Mouse (Mus musculus) liver, embryonic 12.5 days (tissue): ENCODE results near the gene Mecom. TPM values are rescaled to one million over a fixed set of nuclear protein-coding genes. Genes with fewer than 3 reads are reported as not detected.

Source experiments
- ATAC-seq: fragments of 200-750 bp; cut with Nextera tagmentation; 2 replicates; pipeline ENCODE4 v1.8.0; 2017; ENCODE audit warnings: moderate number of reproducible peaks, mild to moderate bottlenecking, moderate library complexity
- H3K27ac ChIP-seq: fragments of 300-500 bp; sonication (generic); 2 replicates; pipeline ENCODE4 v1.5.1; 2016; ENCODE audit warnings: mild to moderate bottlenecking
- H3K27me3 ChIP-seq: fragments of 300-500 bp; sonication (generic); replicated peaks from 2 replicates; pipeline ENCODE4 v1.6.1; 2016; ENCODE audit warnings: mild to moderate bottlenecking, moderate library complexity
- H3K36me3 ChIP-seq: fragments of 300-500 bp; sonication (generic); 2 replicates; pipeline ENCODE4 v1.6.1; 2016; ENCODE audit warnings: mild to moderate bottlenecking, moderate library complexity
- H3K4me1 ChIP-seq: fragments of 300-500 bp; sonication (generic); 2 replicates; pipeline ENCODE4 v1.6.1; 2016
- H3K4me2 ChIP-seq: fragments of 300-500 bp; sonication (generic); 2 replicates; pipeline ENCODE4 v1.6.1; 2016; ENCODE audit warnings: mild to moderate bottlenecking, moderate library complexity
- H3K4me3 ChIP-seq: fragments of 300-500 bp; sonication (generic); 2 replicates; pipeline ENCODE4 v1.5.1; 2016; ENCODE audit warnings: mild to moderate bottlenecking, moderate library complexity
- H3K9ac ChIP-seq: fragments of 300-500 bp; sonication (generic); 2 replicates; pipeline ENCODE4 v1.6.1; 2016; ENCODE audit warnings: mild to moderate bottlenecking, moderate library complexity
- H3K9me3 ChIP-seq: fragments of 300-500 bp; sonication (generic); replicated peaks from 2 replicates; pipeline ENCODE4 v1.6.1; 2016; ENCODE audit warnings: mild to moderate bottlenecking, moderate library complexity
- WGBS: fragments of 180-500 bp; shearing (Covaris S2); methylation state at CpG from one replicate; pipeline ENCODE4 v1.1.7; 2016; ENCODE audit not compliant: insufficient replicate concordance; 5-methylcytosine and 5-hydroxymethylcytosine counted together
- polyA plus RNA-seq: library from polyadenylated mRNA; unstranded; fragments of >200 nt; fragmentation: Nextera tagmentation; extraction: Ambion mirVana; gene quantifications from 2 replicates; pipeline ENCODE4 v1.2.1, GENCODE M21; 2016

Gene Mecom
- polyA plus RNA-seq, 1 experiment from 2014 or later = 1.8 TPM

DNA sequence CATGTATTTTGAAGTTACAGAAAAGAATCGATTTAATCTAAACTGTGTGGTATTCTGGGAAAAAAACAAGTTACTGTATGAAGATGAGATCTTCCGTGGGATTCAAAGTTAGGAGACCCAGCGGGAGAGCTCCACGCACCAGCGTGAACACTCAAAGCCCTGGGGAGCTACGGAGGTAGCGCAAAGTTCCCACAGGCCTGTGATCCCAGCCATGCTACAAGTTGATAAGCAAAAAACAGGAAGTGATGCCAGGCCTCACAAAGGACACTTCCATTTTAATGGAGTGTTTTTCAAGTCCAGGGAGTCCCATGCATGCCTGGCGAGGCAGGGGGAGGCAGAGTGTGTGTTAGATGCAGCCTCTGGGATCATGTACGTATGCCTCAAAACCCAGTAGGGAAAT is 464.5 kb downstream of the Mecom start:
- Histone ChIP-seq H3K27ac (no peak overlapping the region), H3K9me3 (no peaks in the 10 kb centered on the region), H3K27me3 (no peaks in the 10 kb centered on the region), H3K36me3 (no peaks in the 10 kb centered on the region), H3K4me2 (no peak overlapping the region), H3K4me3 (no peak overlapping the region), H3K9ac (no peak overlapping the region), H3K4me1 (no peaks in the 10 kb centered on the region)
- ATAC-seq = no peak
- 47% methylated on average over 9 of the region's 9 CpGs for WGBS

- Histone ChIP-seq H3K27ac (no peak overlapping the region), H3K4me3 (no peak overlapping the region), H3K4me2 (no peak overlapping the region), H3K9me3 (no peaks in the 10 kb centered on the region), H3K27me3 (no peaks in the 10 kb centered on the region), H3K4me1 (no peaks in the 10 kb centered on the region), H3K9ac (no peak overlapping the region), H3K36me3 (no peaks in the 10 kb centered on the region)
- ATAC-seq = no peak
- 75% methylated on average over 7 of the region's 7 CpGs for WGBS
Observed at GRCm38 (mm10) chr3:30080827-30081226, 467.0 kb downstream of the Mecom start.

DNA sequence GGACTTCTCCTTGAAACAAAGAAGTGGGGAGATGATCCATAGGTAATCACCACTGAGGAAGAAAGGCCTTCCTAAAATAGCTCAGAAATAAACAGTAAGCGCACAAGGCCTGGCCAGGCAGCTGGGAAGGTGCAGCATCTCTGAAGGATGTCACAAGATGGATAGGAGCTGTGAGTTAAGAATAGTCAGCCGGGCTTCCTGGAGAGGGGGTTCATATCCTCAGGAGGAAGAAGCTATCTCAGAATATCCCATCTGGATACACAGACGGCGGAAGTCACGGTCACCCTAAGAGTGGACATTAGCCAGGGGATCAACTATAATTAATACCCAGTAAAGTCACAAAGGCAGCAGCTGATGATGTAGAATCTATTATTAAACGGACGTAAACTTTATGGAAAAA is 471.3 kb downstream of the Mecom start:
- Histone ChIP-seq H3K4me2 (no peak overlapping the region), H3K27me3 (no peaks in the 10 kb centered on the region), H3K4me1 (no peaks in the 10 kb centered on the region), H3K9ac (no peak overlapping the region), H3K4me3 (no peak overlapping the region), H3K27ac (no peak overlapping the region), H3K36me3 (no peaks in the 10 kb centered on the region), H3K9me3 (no peaks in the 10 kb centered on the region)
- 75% methylated on average over 7 of the region's 7 CpGs for WGBS
- no peak for ATAC-seq

GRCm38 (mm10) chr3:30071271-30071670 is 476.5 kb downstream of the Mecom start:
- H3K27ac ChIP-seq = no peak overlapping the region
- no peaks in the 10 kb centered on the region for H3K4me1 ChIP-seq
- H3K4me3 ChIP-seq = no peak overlapping the region
- H3K9me3 ChIP-seq = no peaks in the 10 kb centered on the region
- H3K36me3 ChIP-seq = no peaks in the 10 kb centered on the region
- no peak overlapping the region for H3K9ac ChIP-seq
- ATAC-seq = no peak
- no peaks in the 10 kb centered on the region for H3K27me3 ChIP-seq
- H3K4me2 ChIP-seq = no peak overlapping the region

DNA sequence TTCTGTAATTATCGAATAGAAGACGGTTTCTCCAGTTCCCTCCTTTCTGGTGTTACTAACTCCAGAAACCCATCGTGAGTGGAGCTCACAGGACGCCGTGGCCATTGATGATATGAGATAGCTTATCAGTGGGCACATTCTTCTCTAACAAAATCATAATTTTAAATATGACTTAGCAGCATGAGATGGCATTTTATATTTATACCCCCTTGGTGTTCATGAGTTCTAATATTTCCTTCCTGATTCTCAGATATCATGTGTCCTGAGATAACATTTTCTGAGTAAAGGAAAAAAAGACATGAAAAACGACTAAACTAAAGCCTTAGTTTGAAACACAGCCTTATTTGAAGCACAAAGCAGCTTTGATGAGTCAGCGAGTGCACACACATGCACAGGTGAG is 481.3 kb downstream of the Mecom start:
- Histone ChIP-seq H3K27ac (no peak overlapping the region), H3K4me3 (no peak overlapping the region), H3K9ac (no peak overlapping the region), H3K4me2 (no peak overlapping the region), H3K4me1 (no peaks in the 10 kb centered on the region), H3K9me3 (no peaks in the 10 kb centered on the region), H3K27me3 (no peaks in the 10 kb centered on the region), H3K36me3 (no peaks in the 10 kb centered on the region)
- ATAC-seq = no peak
- WGBS = 52% methylated on average over 7 of the region's 7 CpGs

- 74% methylated on average over 7 of the region's 7 CpGs for WGBS
- H3K36me3 ChIP-seq = no peaks in the 10 kb centered on the region
- no peak overlapping the region for H3K4me3 ChIP-seq
- H3K9ac ChIP-seq = no peak overlapping the region
- H3K4me2 ChIP-seq = no peak overlapping the region
- H3K27me3 ChIP-seq = no peaks in the 10 kb centered on the region
- H3K27ac ChIP-seq = no peak overlapping the region
- no peaks in the 10 kb centered on the region for H3K9me3 ChIP-seq
- H3K4me1 ChIP-seq = no peaks in the 10 kb centered on the region
- no peak for ATAC-seq
Observed at GRCm38 (mm10) chr3:30060058-30060457, 487.8 kb downstream of the Mecom start.

- no peaks in the 10 kb centered on the region for H3K27me3 ChIP-seq
- no peak for ATAC-seq
- H3K4me2 ChIP-seq = no peak overlapping the region
- H3K36me3 ChIP-seq = no peaks in the 10 kb centered on the region
- no peak overlapping the region for H3K4me3 ChIP-seq
- no peaks in the 10 kb centered on the region for H3K4me1 ChIP-seq
- H3K9ac ChIP-seq = no peak overlapping the region
- H3K9me3 ChIP-seq = no peaks in the 10 kb centered on the region
- H3K27ac ChIP-seq = no peak overlapping the region
- WGBS = 62% methylated on average over 4 of the region's 4 CpGs
Observed at GRCm38 (mm10) chr3:30059615-30060014, 488.2 kb downstream of the Mecom start.

- no peaks in the 10 kb centered on the region for H3K27me3 ChIP-seq
- H3K27ac ChIP-seq = no peak overlapping the region
- no peak overlapping the region for H3K9ac ChIP-seq
- ATAC-seq = no peak
- no peak overlapping the region for H3K4me3 ChIP-seq
- no peaks in the 10 kb centered on the region for H3K36me3 ChIP-seq
- no peaks in the 10 kb centered on the region for H3K4me1 ChIP-seq
- 74% methylated on average over 6 of the region's 6 CpGs for WGBS
- no peak overlapping the region for H3K4me2 ChIP-seq
- H3K9me3 ChIP-seq = no peaks in the 10 kb centered on the region
Observed at GRCm38 (mm10) chr3:30051287-30051686, 496.5 kb downstream of the Mecom start.

DNA sequence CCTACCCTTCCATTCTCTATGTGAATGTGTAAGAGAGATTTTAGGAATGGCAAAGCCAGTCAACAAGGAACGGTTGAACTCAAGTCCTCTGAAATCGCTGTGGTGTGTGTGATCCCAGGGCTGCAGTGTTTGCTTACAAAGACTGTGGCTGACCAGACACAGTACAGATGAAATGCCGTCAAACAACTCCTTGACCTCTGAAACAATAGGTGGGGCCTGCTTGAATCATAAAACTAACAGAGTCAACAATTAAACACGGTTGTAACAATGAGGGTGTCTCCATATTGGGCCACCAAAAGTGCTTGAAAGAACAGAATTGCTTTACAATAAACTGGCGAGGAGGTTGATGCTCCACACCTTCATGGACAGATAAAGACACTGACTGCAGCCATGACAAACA is 497.0 kb downstream of the Mecom start:
- Histone ChIP-seq H3K27ac (no peak overlapping the region), H3K9me3 (no peaks in the 10 kb centered on the region), H3K4me1 (no peaks in the 10 kb centered on the region), H3K9ac (no peak overlapping the region), H3K4me2 (no peak overlapping the region), H3K4me3 (no peak overlapping the region), H3K27me3 (no peaks in the 10 kb centered on the region), H3K36me3 (no peaks in the 10 kb centered on the region)
- ATAC-seq = no peak
- 55% methylated on average over 5 of the region's 5 CpGs for WGBS

- 49% methylated on average over 5 of the region's 5 CpGs for WGBS
- H3K9me3 ChIP-seq = no peaks in the 10 kb centered on the region
- no peak for ATAC-seq
Observed at GRCm38 (mm10) chr3:30048792-30049191, 499.0 kb downstream of the Mecom start.

GRCm38 (mm10) chr3:30048157-30048556 is 499.7 kb downstream of the Mecom start:
- no peaks in the 10 kb centered on the region for H3K9me3 ChIP-seq
- H3K4me2 ChIP-seq = no peak overlapping the region
- no peak overlapping the region for H3K27ac ChIP-seq
- no peak for ATAC-seq
- H3K4me3 ChIP-seq = no peak overlapping the region
- H3K4me1 ChIP-seq = no peaks in the 10 kb centered on the region
- H3K27me3 ChIP-seq = no peaks in the 10 kb centered on the region
- no peaks in the 10 kb centered on the region for H3K36me3 ChIP-seq
- 39% methylated on average over 4 of the region's 4 CpGs for WGBS
- H3K9ac ChIP-seq = no peak overlapping the region

More at GRCm38 (mm10) chr3:30048792-30049191, 499.0 kb downstream of the Mecom start:
- Histone ChIP-seq H3K4me2 (no peak overlapping the region), H3K36me3 (no peaks in the 10 kb centered on the region), H3K9ac (no peak overlapping the region), H3K27ac (no peak overlapping the region), H3K4me1 (no peaks in the 10 kb centered on the region), H3K27me3 (no peaks in the 10 kb centered on the region), H3K4me3 (no peak overlapping the region)

GRCm38 (mm10) chr3:30043525-30043924 is 504.3 kb downstream of the Mecom start:
- Histone ChIP-seq H3K27me3 (no peaks in the 10 kb centered on the region), H3K9ac (no peak overlapping the region), H3K9me3 (no peaks in the 10 kb centered on the region), H3K4me2 (no peak overlapping the region), H3K4me1 (no peaks in the 10 kb centered on the region), H3K27ac (no peak overlapping the region), H3K36me3 (no peaks in the 10 kb centered on the region), H3K4me3 (no peak overlapping the region)
- no peak for ATAC-seq
- 78% methylated on average over 3 of the region's 3 CpGs for WGBS

DNA sequence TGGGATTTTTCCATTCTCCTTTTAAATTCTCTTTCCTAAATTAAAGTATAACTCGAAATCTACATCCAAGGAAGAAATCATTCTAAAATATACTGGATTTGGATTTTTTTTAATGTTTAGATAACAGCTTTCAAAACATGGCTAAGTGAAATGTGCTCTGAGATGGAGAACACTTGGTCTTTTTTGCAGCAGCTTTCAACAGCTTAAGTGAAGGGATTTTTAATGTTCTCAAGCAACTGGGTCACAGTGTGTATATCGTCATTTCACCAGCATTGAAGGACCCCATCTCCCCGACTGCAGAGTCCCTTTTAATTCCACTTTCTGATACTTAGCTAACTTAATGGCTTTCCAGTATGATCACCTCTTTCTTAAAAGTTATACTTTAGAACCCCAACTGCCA is 509.3 kb downstream of the Mecom start:
- Histone ChIP-seq H3K4me2 (no peak overlapping the region), H3K4me3 (no peak overlapping the region), H3K9me3 (no peaks in the 10 kb centered on the region), H3K27me3 (no peaks in the 10 kb centered on the region), H3K27ac (no peak overlapping the region), H3K36me3 (no peaks in the 10 kb centered on the region), H3K9ac (no peak overlapping the region), H3K4me1 (no peaks in the 10 kb centered on the region)
- no peak for ATAC-seq
- 61% methylated on average over 3 of the region's 3 CpGs for WGBS
